Mouse (Mus musculus): ENCODE data around the gene Plxna4.

- no peak for TF ChIP-seq CTCF (IDR thresholded peaks at IDR 0.05; ENCODE audit: borderline replicate concordance, insufficient read depth, low read length)
- no peak for TF ChIP-seq POLR2A (IDR thresholded peaks at IDR 0.05; ENCODE audit: low read depth, low read length)
Observed at GRCm38 (mm10) chr6:32388276-32388675, 199.7 kb downstream of the Plxna4 start.
